Mouse (Mus musculus) urinary bladder, postnatal 14 days (tissue): ENCODE data around the gene Ank3.

Experiments used
- DNase-seq: peaks from one replicate; pipeline ENCODE4 v3.0.0; 2021; ENCODE audit warnings: low spot score

Gene Ank3

GRCm38 (mm10) chr10:70060689-70061081 lies 662.1 kb downstream of the Ank3 start:
- no peak for DNase-seq

- DNase-seq = no peak
These were observed 665.4 kb downstream of the Ank3 start for GRCm38 (mm10) chr10:70063881-70064555.

GRCm38 (mm10) chr10:70065191-70065590 lies 666.6 kb downstream of the Ank3 start:
- DNase-seq = no peak

GRCm38 (mm10) chr10:70066497-70067168 lies 668.1 kb downstream of the Ank3 start:
- DNase-seq = no peak

- DNase-seq = no peak
These were observed 668.9 kb downstream of the Ank3 start for GRCm38 (mm10) chr10:70067169-70068115.

- no peak for DNase-seq
These were observed 670.7 kb downstream of the Ank3 start for GRCm38 (mm10) chr10:70069321-70069720.

GRCm38 (mm10) chr10:70071334-70071733 lies 672.8 kb downstream of the Ank3 start:
- DNase-seq = no peak
